8 mouse cellular contexts compared by ENCODE assay signal in the genomic region with DNA sequence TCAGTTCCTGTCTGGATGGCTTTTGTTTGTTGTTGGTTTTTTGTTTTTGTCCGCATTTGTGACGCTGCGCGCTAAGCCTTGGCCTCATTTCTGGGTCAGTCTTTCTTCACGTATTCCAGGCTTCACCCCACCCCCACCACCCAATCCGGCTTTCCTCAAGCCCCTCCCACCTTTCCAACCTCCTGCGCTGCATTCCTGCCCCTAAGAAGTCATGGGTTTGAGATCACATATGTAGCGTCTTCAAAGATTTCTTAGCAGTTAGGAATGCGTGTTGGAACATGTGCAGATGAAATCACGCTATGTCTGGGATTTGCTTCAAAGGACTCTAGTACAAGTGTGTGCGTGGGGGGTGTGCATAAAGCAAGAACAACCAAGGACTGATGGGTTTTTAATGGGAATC. TPM values are rescaled to one million over a fixed set of nuclear protein-coding genes. Genes with fewer than 3 reads are reported as not detected.
DNase-seq lines count a peak whose midpoint lies in the region; ATAC-seq and TF ChIP-seq lines count a peak whose summit lies in the region.

No protein-coding gene starts in this region.

- DNase-seq in frontal cortex, adult 2 months (ENCODE audit: extremely low spot score in 1 of 2, low spot score in 1 of 2), result no peak
- DNase-seq in liver, embryonic 14.5 days (ENCODE audit: low read depth in 3 of 3, low spot score in 3 of 3), result no peak
- DNase-seq in thymus, postnatal 25 days, result no peak
- DNase-seq in adrenal gland, postnatal 10 days, result no peak

- H3K27me3 ChIP-seq in ES-Bruce4 (ENCODE audit: control insufficient read depth, insufficient read depth, low read length, poor library complexity, severe bottlenecking), result no peaks in the 10 kb centered on the region
- no peaks in the 10 kb centered on the region for H3K27me3 ChIP-seq in forebrain, embryonic 15.5 days
- H3K27me3 ChIP-seq in liver, embryonic 14.5 days (ENCODE audit: control insufficient read depth, insufficient read depth, low read length), result no peaks in the 10 kb centered on the region

- peak overlapping the region; percentile 30 for H3K4me2 ChIP-seq in forebrain, embryonic 15.5 days (replicated peaks)
- H3K4me2 ChIP-seq in liver, embryonic 14.5 days (ENCODE audit: low read depth), result peak overlapping the region; percentile 87

- WGBS in forebrain, embryonic 15.5 days, result 10% methylated on average over 11 of the region's 11 CpGs
- WGBS in liver, embryonic 14.5 days (ENCODE audit: insufficient replicate concordance), result 50% methylated on average over 11 of the region's 11 CpGs

- H3K4me3 ChIP-seq in ES-Bruce4 (ENCODE audit: low read depth, low read length), result peak overlapping the region; percentile 19
- H3K4me3 ChIP-seq in forebrain, embryonic 15.5 days, result peak overlapping the region; percentile 7
- peak overlapping the region; percentile 53 to 61; a peak in 3 of 4 replicates for H3K4me3 ChIP-seq in liver, embryonic 14.5 days (ENCODE audit: insufficient read depth in 1 of 2, low read depth in 2 of 2, low read length in 2 of 2)

- TF ChIP-seq CTCF in ES-Bruce4 (IDR thresholded peaks at IDR 0.05; ENCODE audit: low read depth, low read length), result no peak
- TF ChIP-seq CTCF in liver, embryonic 14.5 days (IDR thresholded peaks at IDR 0.05; ENCODE audit: low read depth), result no peak

- no peaks in the 10 kb centered on the region for H3K36me3 ChIP-seq in ES-Bruce4 (ENCODE audit: control insufficient read depth, insufficient read depth, low read length, poor library complexity, severe bottlenecking)
- no peaks in the 10 kb centered on the region for H3K36me3 ChIP-seq in forebrain, embryonic 15.5 days
- H3K36me3 ChIP-seq in liver, embryonic 14.5 days (replicated peaks; ENCODE audit: control insufficient read depth, insufficient read depth, low read depth), result no peaks in the 10 kb centered on the region

- no peaks in the 10 kb centered on the region for H3K4me1 ChIP-seq in ES-Bruce4 (ENCODE audit: control insufficient read depth, insufficient read depth, low read length)
- H3K4me1 ChIP-seq in forebrain, embryonic 15.5 days, result peaks cover 29% of the 10 kb centered on the region
- peaks cover 16 to 36% of the 10 kb centered on the region in 2 experiments for H3K4me1 ChIP-seq in liver, embryonic 14.5 days (replicated peaks; ENCODE audit: control insufficient read depth in 2 of 2, insufficient read depth in 2 of 2, low read length in 1 of 2)

- no peaks in the 10 kb centered on the region for H3K9me3 ChIP-seq in ES-Bruce4 (replicated peaks; ENCODE audit: control insufficient read depth, insufficient read depth, low read length, poor library complexity, severe bottlenecking)
- no peaks in the 10 kb centered on the region for H3K9me3 ChIP-seq in forebrain, embryonic 15.5 days
- no peaks in the 10 kb centered on the region for H3K9me3 ChIP-seq in liver, embryonic 14.5 days (ENCODE audit: control insufficient read depth, low read length)

- no peak for TF ChIP-seq EP300 in ES-Bruce4 (IDR thresholded peaks at IDR 0.05; ENCODE audit: insufficient read depth, low read depth, low read length)
- TF ChIP-seq EP300 in liver, embryonic 14.5 days (IDR thresholded peaks at IDR 0.05; ENCODE audit: low read depth), result no peak

- peak; percentile 55 for ATAC-seq in frontal cortex, adult (ENCODE audit: low TSS enrichment)
- ATAC-seq in forebrain, embryonic 15.5 days (replicated peaks), result peak; percentile 15; the same call in 1 of the 2 replicates
- no peak for ATAC-seq in liver, embryonic 14.5 days (ENCODE audit: insufficient read depth)
- ATAC-seq in granulocyte monocyte progenitor cell, adult 5-6 weeks (replicated peaks; ENCODE audit: poor library complexity, severe bottlenecking), result no peak

- H3K9ac ChIP-seq in ES-Bruce4 (ENCODE audit: low read depth, poor library complexity, severe bottlenecking), result no peak overlapping the region
- 0 out of 2 replicates have a peak overlapping the region, but pooled peaks have one; percentile 3 for H3K9ac ChIP-seq in forebrain, embryonic 15.5 days (replicated peaks)
- peak overlapping the region; percentile 59 for H3K9ac ChIP-seq in liver, embryonic 14.5 days (replicated peaks)

- TF ChIP-seq POLR2A in ES-Bruce4 (IDR thresholded peaks at IDR 0.05; ENCODE audit: insufficient read depth, low read length), result no peak

- no peak overlapping the region for H3K27ac ChIP-seq in ES-Bruce4 (ENCODE audit: insufficient read depth, low read length)
- H3K27ac ChIP-seq in forebrain, embryonic 15.5 days (replicated peaks), result no peak overlapping the region
- no peak overlapping the region for H3K27ac ChIP-seq in liver, embryonic 14.5 days

RNA-seq across cellular contexts. Expression of a gene that starts 50.3 kb away (rescaled TPM):
- polyA plus RNA-seq in frontal cortex, adult 2 months (2012; rRNA removed), result 10.7 TPM in 2 replicates
- polyA plus RNA-seq in ES-Bruce4 (2011; ENCODE audit: insufficient read depth, insufficient read length, low read depth, missing spikeins), result 8.8 and 10.1 TPM in 2 replicates
- 52.9 and 53.8 TPM in 2 replicates for polyA plus RNA-seq in forebrain, embryonic 15.5 days (2015; fragmentation: Nextera tagmentation; extraction: Ambion mirVana)
- 2.3 and 2.8 TPM in 2 replicates for polyA plus RNA-seq in liver, embryonic 14.5 days (2012; rRNA removed)
- 3.6 and 4.5 TPM in 2 replicates for polyA plus RNA-seq in liver, embryonic 14.5 days (2014; fragmentation: Nextera tagmentation; extraction: Ambion mirVana)
- 10.1 and 12.9 TPM in 2 replicates for total RNA-seq in granulocyte monocyte progenitor cell, adult 5-6 weeks (2014; fragmentation: Nextera tagmentation)
- total RNA-seq in granulocyte monocyte progenitor cell, adult 5-6 weeks (2017), result 18.8 and 20.9 TPM in 2 replicates
- 10 to 100 TPM in 1 of 2 experiments, 1 to 10 TPM in 1; 7.6 to 11.0 TPM for total RNA-seq in adrenal gland, postnatal 10 days (2021)

Comparison
In these comparisons a context has a peak if more than half of its experiments do, and no peak if none do; other contexts are left out.
1. ATAC-seq: peak in frontal cortex, adult (single experiment) and forebrain, embryonic 15.5 days (single experiment); none in liver, embryonic 14.5 days (single experiment) and granulocyte monocyte progenitor cell, adult 5-6 weeks (single experiment).
2. H3K4me3 ChIP-seq: peak in every context shown above with its lines; median percentile 57 in liver, embryonic 14.5 days; 19 in ES-Bruce4; 7 in forebrain, embryonic 15.5 days.